Mouse (Mus musculus): ENCODE measurements around the gene Vldlr. TPM values are rescaled to one million over a fixed set of nuclear protein-coding genes. Genes with fewer than 3 reads are reported as not detected.

Gene Vldlr
- polyA plus RNA-seq, 1 experiment = 29.5 TPM

- DNase-seq (ENCODE audit: low read depth) = no peak
- no peak for TF ChIP-seq POLR2A (IDR thresholded peaks at IDR 0.05; ENCODE audit: borderline replicate concordance, extremely low read depth, insufficient read depth, insufficient read length, poor library complexity, severe bottlenecking)
- no peak for TF ChIP-seq CTCF (IDR thresholded peaks at IDR 0.05; ENCODE audit: borderline replicate concordance, extremely low read depth, insufficient read depth, insufficient read length)
These were observed 23.6 kb downstream of the Vldlr start for GRCm38 (mm10) chr19:27239913-27240312.

DNA sequence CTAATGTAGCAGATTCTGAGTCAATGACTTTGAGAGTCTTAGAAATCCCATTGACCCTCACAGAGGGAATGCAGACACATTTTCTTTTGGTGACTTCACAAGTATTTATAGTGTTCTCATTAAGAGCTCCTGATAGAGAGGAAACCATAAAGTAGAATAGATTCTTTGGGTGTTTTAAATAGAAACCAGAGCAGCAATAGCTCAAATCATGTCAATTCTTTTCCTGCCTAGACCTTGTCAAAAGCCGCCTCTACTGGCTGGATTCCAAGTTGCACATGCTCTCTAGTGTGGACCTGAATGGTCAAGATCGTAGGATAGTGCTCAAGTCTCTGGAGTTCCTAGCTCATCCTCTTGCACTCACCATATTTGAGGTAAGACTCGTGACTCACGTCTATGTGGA is 27.2 kb downstream of the Vldlr start:
- TF ChIP-seq CTCF (IDR thresholded peaks at IDR 0.05; ENCODE audit: borderline replicate concordance, extremely low read depth, insufficient read depth, insufficient read length) (no peak), POLR2A (IDR thresholded peaks at IDR 0.05; ENCODE audit: borderline replicate concordance, extremely low read depth, insufficient read depth, insufficient read length, poor library complexity, severe bottlenecking) (no peak)
- DNase-seq (ENCODE audit: low read depth) = no peak

DNA sequence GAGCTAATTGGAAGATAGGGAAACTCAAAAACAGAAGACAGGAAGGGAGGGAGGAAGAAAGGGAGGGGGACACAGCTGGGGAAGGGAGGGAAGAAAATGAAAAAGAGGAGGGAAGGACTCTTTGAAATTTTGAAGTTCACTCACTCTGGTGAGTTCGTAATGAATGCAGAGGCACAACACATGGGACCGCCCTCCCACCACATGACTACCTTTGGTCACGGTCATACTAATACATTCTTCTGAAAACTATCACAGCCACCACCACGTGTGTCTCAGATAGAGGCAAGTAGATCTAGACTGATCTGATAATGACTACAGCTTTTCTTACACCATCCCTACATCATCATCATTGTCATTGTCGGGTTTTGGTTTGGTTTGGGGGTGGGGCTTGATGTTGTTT is 38.5 kb downstream of the Vldlr start:
- no peak for DNase-seq (ENCODE audit: low read depth)
- TF ChIP-seq POLR2A (IDR thresholded peaks at IDR 0.05; ENCODE audit: borderline replicate concordance, extremely low read depth, insufficient read depth, insufficient read length, poor library complexity, severe bottlenecking) = no peak
- TF ChIP-seq CTCF (IDR thresholded peaks at IDR 0.05; ENCODE audit: borderline replicate concordance, extremely low read depth, insufficient read depth, insufficient read length) = no peak

DNA sequence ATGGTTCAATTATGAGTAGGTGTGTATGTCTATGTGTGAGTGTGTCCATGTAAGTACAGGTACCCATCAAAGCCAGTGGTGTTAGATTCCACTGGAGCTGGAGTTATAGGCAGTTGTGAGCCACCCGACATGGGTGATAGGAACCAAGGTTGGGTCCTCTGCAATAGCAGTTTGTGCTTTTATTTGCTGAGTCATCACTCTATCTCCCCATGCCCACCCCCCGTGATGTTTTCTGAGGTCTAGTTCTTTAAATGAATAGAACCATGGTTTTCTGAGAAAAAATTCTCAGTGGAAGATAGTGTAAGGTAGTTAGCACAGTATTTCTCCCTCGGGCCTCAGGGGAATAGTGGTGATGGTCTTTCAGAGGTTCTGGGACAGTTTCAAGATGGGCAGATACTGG is 39.4 kb downstream of the Vldlr start:
- no peak for DNase-seq (ENCODE audit: low read depth)
- TF ChIP-seq CTCF (IDR thresholded peaks at IDR 0.05; ENCODE audit: borderline replicate concordance, extremely low read depth, insufficient read depth, insufficient read length) (no peak), POLR2A (IDR thresholded peaks at IDR 0.05; ENCODE audit: borderline replicate concordance, extremely low read depth, insufficient read depth, insufficient read length, poor library complexity, severe bottlenecking) (no peak)

GRCm38 (mm10) chr19:27260102-27260501 is 43.8 kb downstream of the Vldlr start:
- DNase-seq (ENCODE audit: low read depth) = peak; percentile 63

GRCm38 (mm10) chr19:27260621-27261278 is 44.5 kb downstream of the Vldlr start:
- TF ChIP-seq POLR2A (IDR thresholded peaks at IDR 0.05; ENCODE audit: borderline replicate concordance, extremely low read depth, insufficient read depth, insufficient read length, poor library complexity, severe bottlenecking) (no peak), CTCF (IDR thresholded peaks at IDR 0.05; ENCODE audit: borderline replicate concordance, extremely low read depth, insufficient read depth, insufficient read length) (no peak)
- no peak for DNase-seq (ENCODE audit: low read depth)

More at GRCm38 (mm10) chr19:27260102-27260501, 43.8 kb downstream of the Vldlr start:
- TF ChIP-seq POLR2A (IDR thresholded peaks at IDR 0.05; ENCODE audit: borderline replicate concordance, extremely low read depth, insufficient read depth, insufficient read length, poor library complexity, severe bottlenecking) (no peak), CTCF (IDR thresholded peaks at IDR 0.05; ENCODE audit: borderline replicate concordance, extremely low read depth, insufficient read depth, insufficient read length) (no peak)

- TF ChIP-seq CTCF (IDR thresholded peaks at IDR 0.05; ENCODE audit: borderline replicate concordance, extremely low read depth, insufficient read depth, insufficient read length) (no peak), POLR2A (IDR thresholded peaks at IDR 0.05; ENCODE audit: borderline replicate concordance, extremely low read depth, insufficient read depth, insufficient read length, poor library complexity, severe bottlenecking) (no peak)
- no peak for DNase-seq (ENCODE audit: low read depth)
These were observed 45.9 kb downstream of the Vldlr start for GRCm38 (mm10) chr19:27262141-27262540.

DNA sequence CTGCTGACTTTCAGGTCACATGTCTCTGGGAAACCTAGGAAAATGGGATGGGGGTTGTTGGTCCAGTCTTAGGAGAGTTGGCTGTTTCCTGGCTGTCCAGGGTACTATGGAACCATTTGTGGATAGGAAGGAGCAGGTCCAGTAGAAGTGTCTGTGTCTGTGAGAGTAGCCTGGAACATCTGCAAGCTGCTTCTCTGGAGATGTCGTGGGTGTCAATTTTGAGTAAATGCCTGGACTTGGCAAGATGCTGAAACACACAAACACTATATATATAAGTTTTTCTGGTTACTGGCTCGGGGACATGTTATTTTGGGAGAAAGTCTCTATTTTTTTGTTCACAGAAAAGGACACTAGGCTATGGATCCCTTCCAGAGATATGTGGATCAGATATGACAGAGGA is 57.1 kb downstream of the Vldlr start:
- TF ChIP-seq POLR2A (IDR thresholded peaks at IDR 0.05; ENCODE audit: borderline replicate concordance, extremely low read depth, insufficient read depth, insufficient read length, poor library complexity, severe bottlenecking) (no peak), CTCF (IDR thresholded peaks at IDR 0.05; ENCODE audit: borderline replicate concordance, extremely low read depth, insufficient read depth, insufficient read length) (no peak)
- DNase-seq (ENCODE audit: low read depth) = no peak

GRCm38 (mm10) chr19:27274382-27274781 is 58.1 kb downstream of the Vldlr start:
- no peak for TF ChIP-seq CTCF (IDR thresholded peaks at IDR 0.05; ENCODE audit: borderline replicate concordance, extremely low read depth, insufficient read depth, insufficient read length)

DNA sequence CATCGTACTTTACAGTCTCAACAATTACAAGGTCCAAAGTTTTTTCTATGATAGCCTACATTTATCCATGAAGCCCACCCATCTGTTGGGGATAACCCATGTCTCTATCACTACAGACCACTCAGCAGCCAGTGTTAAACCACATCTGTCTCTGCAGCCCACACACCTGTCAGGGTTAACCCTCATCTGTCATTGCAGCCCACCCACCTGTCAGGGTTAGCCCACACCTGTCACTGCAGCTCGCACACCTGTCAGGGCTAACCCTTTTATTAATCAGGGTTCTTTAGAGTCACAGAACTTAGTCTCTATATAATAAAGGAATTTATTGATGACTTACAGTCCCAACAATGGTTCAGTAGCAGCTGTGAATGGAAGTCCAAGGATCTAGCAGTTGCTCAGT is 62.9 kb downstream of the Vldlr start:
- TF ChIP-seq CTCF (IDR thresholded peaks at IDR 0.05; ENCODE audit: borderline replicate concordance, extremely low read depth, insufficient read depth, insufficient read length) = no peak
- no peak for TF ChIP-seq POLR2A (IDR thresholded peaks at IDR 0.05; ENCODE audit: borderline replicate concordance, extremely low read depth, insufficient read depth, insufficient read length, poor library complexity, severe bottlenecking)
- no peak for DNase-seq (ENCODE audit: low read depth)

More at GRCm38 (mm10) chr19:27274382-27274781, 58.1 kb downstream of the Vldlr start:
- no peak for DNase-seq (ENCODE audit: low read depth)

Other genes with a start within 250 kb of the Vldlr start
- gene Kcnv2, start 106.1 kb downstream of the Vldlr start, polyA plus RNA-seq (2012; rRNA removed) = 0.01 and 0.08 TPM in 2 replicates
- gene Pum3, start 213.3 kb downstream of the Vldlr start, polyA plus RNA-seq (2012; rRNA removed) = 27.6 and 33.1 TPM in 2 replicates